Mouse (Mus musculus) lung, adult 2 months (tissue): ENCODE data around the gene Tmod4.

Source experiments
- CTCF ChIP-seq: fragments of 200-500 bp; IDR thresholded peaks from 2 replicates; pipeline ENCODE4 v1.5.1; 2011; ENCODE audit warnings: mild to moderate bottlenecking, low read length, control low read depth; ENCODE audit not compliant: insufficient read depth
- POLR2A ChIP-seq: fragments of 200-500 bp; IDR thresholded peaks from 2 replicates; pipeline ENCODE4 v1.6.1; 2011; ENCODE audit warnings: low read depth, mild to moderate bottlenecking, control low read depth, low read length, borderline replicate concordance; ENCODE audit errors: extremely low read depth

- TF ChIP-seq POLR2A: peak; percentile 76; the same call in 1 of the 2 replicates
- no peak for TF ChIP-seq CTCF
These were observed 13.2 kb upstream of the Tmod4 start, which contains the start of gene Vps72 for GRCm38 (mm10) chr3:95110911-95111726.
